Mouse (Mus musculus): ENCODE data around the gene Ptgdr. TPM values are rescaled to one million over a fixed set of nuclear protein-coding genes. Genes with fewer than 3 reads are reported as not detected.
A peak's percentile ranks its signal among the peaks of the same experiment; 100 is the strongest.
"Not testable (repeated sequence)": the region's sequence is repeated elsewhere in the genome, so short reads cannot be mapped to it uniquely, and the experiment has no call there.

The Ptgdr gene
- total RNA-seq (2021), result 1 to 10 TPM in 1 of 2 experiments, under 1 TPM in 1; 0.91 to 1.1 TPM
- long read RNA-seq, experiment 1, partial matches to known transcripts, result 0 of 1 reads
- long read RNA-seq, experiment 1, other reads (novel, unspliced or antisense), result 0 of 1 reads
- long read RNA-seq, experiment 2, partial matches to known transcripts, result 0 of 2 reads
- long read RNA-seq, experiment 2, other reads (novel, unspliced or antisense), result 0 of 2 reads

DNA sequence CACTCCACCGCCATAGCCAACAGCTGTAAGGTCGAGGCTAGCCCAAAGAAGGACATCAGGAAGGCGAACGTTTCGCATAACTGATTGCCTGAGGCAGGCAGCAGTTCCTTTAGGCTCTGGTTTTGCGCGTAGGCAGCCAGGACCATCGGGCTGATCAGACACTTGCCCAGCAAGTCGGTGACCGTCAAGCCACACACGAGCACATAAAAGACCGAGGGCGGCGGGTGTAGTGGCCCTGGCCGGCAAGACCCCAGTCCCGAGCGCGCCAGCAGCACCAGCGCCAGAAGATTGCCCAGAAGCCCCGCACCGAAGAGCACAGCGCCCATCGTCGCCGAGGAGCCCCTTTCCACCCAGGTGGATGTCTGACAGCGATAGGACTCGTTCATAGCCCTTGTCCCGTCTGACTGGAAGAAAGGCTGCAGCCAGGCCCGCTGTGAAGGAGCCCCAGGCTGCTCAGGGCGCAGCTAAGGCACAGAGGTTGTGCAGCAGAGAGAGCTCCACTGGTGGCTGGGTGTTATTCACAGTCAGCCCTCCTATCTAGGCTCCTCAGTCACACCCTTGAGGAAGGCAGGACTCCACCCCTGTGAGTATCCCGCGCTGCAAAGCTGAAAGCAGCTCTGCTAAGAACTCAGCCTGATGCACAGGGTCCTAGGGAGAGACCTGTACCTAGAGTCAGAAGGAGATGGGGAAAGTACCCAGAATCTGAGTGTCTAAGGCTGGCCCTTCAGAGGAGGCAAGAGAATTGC lies at the start of gene Ptgdr:
TSS of gene Ptgdr (minus strand) at position 508 of the 746 bp plus-strand sequence.
- no peak for DNase-seq (ENCODE audit: low spot score in 2 of 2)

- no peak for DNase-seq (ENCODE audit: low spot score in 2 of 2)
Observed at GRCm38 (mm10) chr14:44907774-44908173, 48.6 kb upstream of the Ptgdr start.

DNA sequence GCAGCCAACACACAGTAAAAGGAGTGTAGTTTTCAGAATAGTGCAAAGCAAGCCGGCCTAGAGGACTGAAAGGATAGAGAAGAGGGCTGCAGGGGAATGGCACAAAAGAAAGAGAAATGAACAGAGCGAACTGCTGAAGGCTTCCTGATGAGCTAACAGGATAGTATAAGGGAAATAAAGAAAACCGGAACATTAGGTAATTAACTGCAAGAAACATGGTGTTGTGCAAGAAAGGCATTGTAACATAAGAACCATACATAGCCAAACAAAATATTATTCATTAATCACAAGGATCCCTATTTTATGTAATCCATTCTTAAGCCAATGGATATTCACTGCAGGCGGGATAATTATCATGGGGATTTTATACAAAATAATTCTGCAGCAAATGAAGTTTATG lies 45.0 kb upstream of the Ptgdr start:
- DNase-seq (ENCODE audit: low spot score in 2 of 2), result no peak

DNA sequence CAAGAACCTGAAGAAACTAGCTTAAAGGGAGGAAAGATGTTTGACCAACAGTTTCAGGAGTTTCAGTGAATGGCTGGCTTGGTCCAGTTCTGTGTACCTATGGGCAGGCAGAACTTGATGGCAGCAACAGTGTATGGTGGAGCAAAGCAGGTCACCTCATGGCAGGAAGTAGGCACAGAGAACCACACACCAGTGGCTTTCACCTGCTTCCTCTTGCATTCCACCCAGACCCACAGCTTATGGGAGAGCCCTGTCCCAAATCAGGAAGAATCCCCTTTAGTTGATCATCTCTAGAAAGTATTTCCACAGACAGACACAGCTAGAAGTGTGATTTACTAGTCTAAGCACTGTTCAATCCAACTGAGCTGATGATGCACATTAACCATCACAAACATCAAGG lies 42.6 kb upstream of the Ptgdr start:
- not testable (repeated sequence) for DNase-seq (ENCODE audit: low spot score in 2 of 2)

- DNase-seq (ENCODE audit: low spot score in 2 of 2), result no peak
Observed at GRCm38 (mm10) chr14:44891387-44892132, 32.4 kb upstream of the Ptgdr start.

- no peak for DNase-seq (ENCODE audit: low spot score in 2 of 2)
Observed at GRCm38 (mm10) chr14:44869686-44870085, 10.5 kb upstream of the Ptgdr start.

- no peak for DNase-seq (ENCODE audit: low spot score in 2 of 2)
Observed at GRCm38 (mm10) chr14:44865661-44866060, 6.5 kb upstream of the Ptgdr start.

- DNase-seq (ENCODE audit: low spot score in 2 of 2), result no peak
Observed at GRCm38 (mm10) chr14:44863086-44863485, 3.9 kb upstream of the Ptgdr start.

- no peak for DNase-seq (ENCODE audit: low spot score in 2 of 2)
Observed at GRCm38 (mm10) chr14:44861161-44861560, 2.0 kb upstream of the Ptgdr start.

GRCm38 (mm10) chr14:44858372-44858771 lies 803 bp downstream of the Ptgdr start:
- no peak for DNase-seq (ENCODE audit: low spot score in 2 of 2)

GRCm38 (mm10) chr14:44850637-44851036 lies 8.5 kb downstream of the Ptgdr start:
- DNase-seq (ENCODE audit: low spot score in 2 of 2), result peak in 1 of 2 experiments; percentile 15

- no peak for DNase-seq (ENCODE audit: low spot score in 2 of 2)
Observed at GRCm38 (mm10) chr14:44847740-44848139, 11.4 kb downstream of the Ptgdr start.

DNA sequence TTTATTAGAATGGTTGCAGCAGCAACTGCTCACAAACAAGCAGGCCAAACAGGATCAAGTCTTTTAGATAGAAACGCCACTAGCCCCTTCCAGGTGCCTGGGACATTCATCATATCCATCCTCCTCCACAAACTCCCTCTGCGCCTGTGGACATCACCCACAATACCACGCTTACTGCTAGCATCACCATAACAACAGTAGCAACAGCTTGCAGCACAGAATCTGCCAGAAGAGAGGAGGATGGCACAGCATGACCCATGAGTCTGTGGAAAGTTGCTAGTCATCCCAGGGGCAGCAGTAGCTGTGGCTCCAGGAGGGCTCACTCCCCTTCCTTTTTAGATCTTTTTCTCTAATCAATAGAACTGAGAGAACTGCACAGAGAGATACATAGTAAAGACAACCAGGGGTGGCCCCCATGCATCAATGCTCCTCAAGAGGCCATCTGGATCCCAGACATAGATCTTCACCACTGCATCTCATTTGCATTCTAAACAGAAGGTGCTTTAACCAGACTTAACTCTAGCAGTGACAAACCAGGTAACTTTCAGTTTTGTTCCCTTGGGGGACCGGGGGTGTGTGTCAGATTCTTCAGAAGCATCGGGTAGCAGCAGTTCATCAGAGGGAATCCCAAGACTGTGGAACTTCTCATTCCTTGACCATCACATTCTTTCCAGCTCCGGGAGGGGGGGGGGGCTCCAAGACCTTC lies 12.5 kb downstream of the Ptgdr start:
- DNase-seq (ENCODE audit: low spot score in 2 of 2), result peak in 1 of 2 experiments; percentile 25

GRCm38 (mm10) chr14:44843768-44844755 lies 15.1 kb downstream of the Ptgdr start:
- no peak for DNase-seq (ENCODE audit: low spot score in 2 of 2)

DNA sequence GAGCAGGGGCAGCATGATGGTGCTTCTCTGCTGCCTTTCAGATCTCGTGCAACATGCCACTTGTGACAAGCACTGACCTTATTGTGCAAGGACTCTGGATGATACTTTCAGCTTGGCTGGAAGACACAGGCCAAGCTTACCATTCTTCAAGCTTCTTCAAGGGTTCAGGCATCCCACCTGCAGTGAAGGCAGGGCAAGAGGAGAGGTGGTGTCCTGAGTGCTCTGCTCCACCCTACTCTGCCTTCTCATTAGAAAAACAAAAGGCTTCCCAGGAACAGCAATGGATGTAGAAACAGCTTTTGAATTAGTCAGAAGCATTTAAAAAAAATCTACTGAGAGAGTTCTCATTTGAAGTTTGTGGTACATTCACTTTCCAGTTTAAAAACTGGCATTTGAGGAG lies 20.5 kb downstream of the Ptgdr start:
- no peak for DNase-seq (ENCODE audit: low spot score in 2 of 2)

DNA sequence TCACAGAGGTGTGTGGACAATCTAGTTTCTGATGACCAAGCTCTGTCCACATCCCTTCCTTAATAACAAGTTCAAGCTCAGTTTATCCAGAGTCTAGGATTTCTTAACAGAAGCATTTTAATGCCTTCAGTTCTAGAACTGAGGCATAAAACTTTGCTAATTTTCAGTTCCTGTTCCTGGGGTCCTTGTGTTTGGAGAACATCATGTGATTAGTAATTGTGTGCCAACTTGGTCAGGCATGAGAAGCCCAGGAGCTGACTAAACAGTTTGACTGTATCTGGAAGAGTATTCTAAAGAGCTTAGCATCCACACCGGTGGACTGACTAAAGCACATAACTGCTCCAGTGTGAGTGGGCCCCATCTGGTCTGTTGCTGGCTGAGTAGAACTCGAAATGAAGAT lies 24.0 kb downstream of the Ptgdr start:
- no peak for DNase-seq (ENCODE audit: low spot score in 2 of 2)

GRCm38 (mm10) chr14:44834134-44834533 lies 25.0 kb downstream of the Ptgdr start:
- DNase-seq (ENCODE audit: low spot score in 2 of 2), result not testable (repeated sequence)

- not testable (repeated sequence) for DNase-seq (ENCODE audit: low spot score in 2 of 2)
Observed at GRCm38 (mm10) chr14:44833096-44833495, 26.1 kb downstream of the Ptgdr start.

DNA sequence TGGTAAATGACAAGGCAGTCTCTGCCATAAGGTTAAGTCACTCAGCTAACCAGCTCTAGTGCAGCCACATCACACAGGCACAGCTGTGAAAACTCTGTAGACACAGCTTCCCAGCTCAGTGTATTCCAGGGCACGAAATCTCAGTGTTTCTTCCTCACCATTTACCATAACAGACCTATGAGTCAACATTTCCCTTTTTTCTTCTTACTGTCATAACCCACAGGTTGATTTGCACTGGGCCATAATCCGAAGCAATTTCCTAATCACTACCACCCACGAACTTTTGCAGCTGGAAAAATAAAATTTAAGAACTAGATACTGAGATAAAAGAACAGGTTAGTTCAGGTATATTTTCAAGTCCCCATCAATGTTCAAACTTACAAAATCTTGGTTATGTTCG lies 31.4 kb downstream of the Ptgdr start:
- no peak for DNase-seq (ENCODE audit: low spot score in 2 of 2)
